Mouse (Mus musculus) lung, adult 2 months (tissue): ENCODE measurements at regions not wholly inside any gene's neighbourhood (a gene's known extent, or its start where the extent isn't known, plus 50 kb on each side); places are given as distances from the start of the nearest gene placed in this dataset.

Experiments used
- CTCF ChIP-seq: fragments of 200-500 bp; IDR thresholded peaks from 2 replicates; pipeline ENCODE4 v1.5.1; 2011; ENCODE audit warnings: mild to moderate bottlenecking, low read length, control low read depth; ENCODE audit not compliant: insufficient read depth
- POLR2A ChIP-seq: fragments of 200-500 bp; IDR thresholded peaks from 2 replicates; pipeline ENCODE4 v1.6.1; 2011; ENCODE audit warnings: low read depth, mild to moderate bottlenecking, control low read depth, low read length, borderline replicate concordance; ENCODE audit errors: extremely low read depth

- TF ChIP-seq POLR2A (no peak), CTCF (no peak)
Measured at GRCm38 (mm10) chr4:142688241-142688640, 449.0 kb upstream of the Kazn start.
